Mouse (Mus musculus) kidney, adult 2 months (tissue): ENCODE data around the gene Pidd1. TPM values are rescaled to one million over a fixed set of nuclear protein-coding genes. Genes with fewer than 3 reads are reported as not detected.
A peak's percentile ranks its signal among the peaks of the same experiment; 100 is the strongest.

Source experiments
- DNase-seq: peaks from one replicate; pipeline ENCODE4 v3.0.0; 2021
- H3K27ac ChIP-seq: fragments of 200-500 bp; 2 replicates; pipeline ENCODE4 v1.5.1; 2012; ENCODE audit warnings: low read depth, low read length, control low read depth, inconsistent platforms; ENCODE audit not compliant: insufficient read depth
- H3K27me3 ChIP-seq: fragments of 200-500 bp; replicated peaks from 2 replicates; pipeline ENCODE4 v1.6.1; 2012; ENCODE audit warnings: mild to moderate bottlenecking, moderate library complexity, low read length, inconsistent platforms; ENCODE audit not compliant: control insufficient read depth, insufficient read depth
- H3K36me3 ChIP-seq: fragments of 200-500 bp; 2 replicates; pipeline ENCODE4 v1.6.1; 2012; ENCODE audit warnings: mild to moderate bottlenecking, moderate library complexity, low read length, inconsistent platforms; ENCODE audit not compliant: control insufficient read depth, insufficient read depth
- H3K4me1 ChIP-seq: fragments of 200-500 bp; 2 replicates; pipeline ENCODE4 v1.6.1; 2011; ENCODE audit warnings: low read length; ENCODE audit not compliant: control insufficient read depth, insufficient read depth
- H3K4me3 ChIP-seq: fragments of 200-500 bp; 2 replicates; pipeline ENCODE4 v1.5.1; 2011; ENCODE audit warnings: mild to moderate bottlenecking, low read depth, low read length, control low read depth; ENCODE audit not compliant: insufficient read depth
- CTCF ChIP-seq: fragments of 200-500 bp; conservative IDR thresholded peaks from 2 replicates; pipeline ENCODE4 v1.5.1; 2011; ENCODE audit warnings: low read depth, mild to moderate bottlenecking, control low read depth, low read length, moderate library complexity, mixed read lengths; ENCODE audit not compliant: insufficient read depth, insufficient read length
- POLR2A ChIP-seq: fragments of 200-500 bp; IDR thresholded peaks from one replicate; pipeline ENCODE4 v1.6.1; 2011; ENCODE audit warnings: low read depth, low read length, control low read depth
- WGBS: fragments of 180-500 bp; shearing (Covaris S2); methylation state at CpG from one replicate; pipeline ENCODE4 v1.1.7; 2018; 5-methylcytosine and 5-hydroxymethylcytosine counted together
- polyA plus RNA-seq: library from polyadenylated mRNA; depleted of rRNA; stranded (reverse); fragments of >200 nt; gene quantifications from 2 replicates; pipeline ENCODE4 v1.2.3, GENCODE M21; 2012

Gene Pidd1
- polyA plus RNA-seq, 1 experiment, result 4.5 TPM

DNA sequence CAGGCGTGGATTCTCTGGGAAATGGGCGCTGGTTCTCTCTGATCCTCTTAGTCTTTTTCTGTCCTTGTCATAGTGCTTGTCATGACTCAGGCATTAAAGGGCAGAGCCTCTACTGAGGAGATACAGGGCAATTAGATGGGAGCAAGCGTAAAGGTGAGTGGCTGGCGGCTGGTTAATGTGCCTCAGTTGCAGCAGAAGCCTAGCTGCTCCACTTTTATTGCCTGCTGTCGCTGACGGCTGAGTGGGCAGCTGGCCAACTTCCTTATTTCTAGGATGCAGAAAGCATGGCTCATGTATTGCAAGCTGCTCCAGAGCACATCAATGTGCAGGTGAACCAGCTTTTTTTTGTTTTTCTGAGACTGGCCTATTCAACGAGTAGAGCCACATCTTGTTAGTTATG lies 24.9 kb downstream of the Pidd1 start:
- no peak overlapping the region for H3K27ac ChIP-seq
- TF ChIP-seq CTCF, result no peak
- no peak for TF ChIP-seq POLR2A

GRCm38 (mm10) chr7:141417731-141418681 lies 25.8 kb downstream of the Pidd1 start:
- no peak for DNase-seq
- Histone ChIP-seq H3K4me1 (peaks cover 4% of the 10 kb centered on the region; the same call in 1 of the 2 replicates), H3K27me3 (no peaks in the 10 kb centered on the region), H3K4me3 (no peak overlapping the region), H3K36me3 (no peaks in the 10 kb centered on the region), H3K27ac (no peak overlapping the region)
- WGBS, result 77% methylated on average over 8 of the region's 8 CpGs
- no peak for TF ChIP-seq POLR2A
- TF ChIP-seq CTCF, result peak; percentile 30; the same call in 1 of the 2 replicates

More for the DNA sequence above, 24.9 kb downstream of the Pidd1 start:
- peak; percentile 51 for DNase-seq
- Histone ChIP-seq H3K27me3 (no peaks in the 10 kb centered on the region), H3K4me1 (peaks cover 4% of the 10 kb centered on the region; the same call in 1 of the 2 replicates), H3K4me3 (no peak overlapping the region), H3K36me3 (no peaks in the 10 kb centered on the region)
- 50% methylated on average over 7 of the region's 7 CpGs for WGBS

DNA sequence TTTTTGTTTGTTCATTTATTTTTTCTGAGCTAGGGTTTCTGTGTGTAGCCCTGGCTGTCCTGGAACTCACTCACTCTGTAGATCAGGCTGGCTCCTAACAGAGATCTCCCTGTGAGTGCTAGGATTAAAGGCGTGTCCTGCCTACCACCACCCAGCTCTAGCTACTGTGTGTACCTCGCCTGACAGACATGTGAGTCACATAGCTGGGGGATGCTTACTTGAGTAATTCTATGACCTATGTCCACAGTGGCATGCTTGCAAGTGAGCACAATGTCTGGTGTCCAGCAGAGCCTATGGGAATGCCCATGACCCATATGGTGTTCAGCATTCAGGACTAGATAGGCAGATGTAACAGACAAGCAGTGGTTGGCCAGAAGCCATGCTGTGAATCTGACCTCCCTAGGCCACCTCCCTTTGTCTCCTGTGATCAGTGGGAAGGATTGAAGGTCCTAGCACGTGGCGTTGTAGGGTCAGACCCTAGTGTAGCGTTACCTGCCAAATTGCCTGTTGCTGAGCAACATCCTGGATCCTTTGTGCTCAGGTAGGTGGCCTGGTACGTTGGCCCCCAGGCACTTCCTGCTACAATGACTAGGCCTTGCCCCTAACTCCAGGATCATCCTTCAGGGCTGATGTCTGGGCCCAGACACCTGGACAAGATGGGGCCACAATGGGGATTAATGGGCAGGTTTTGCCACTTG lies 27.5 kb downstream of the Pidd1 start:
- peaks cover 4% of the 10 kb centered on the region; the same call in 1 of the 2 replicates for H3K4me1 ChIP-seq
- H3K4me3 ChIP-seq, result no peak overlapping the region
- H3K27ac ChIP-seq, result no peak overlapping the region
- H3K27me3 ChIP-seq, result no peaks in the 10 kb centered on the region
- no peaks in the 10 kb centered on the region for H3K36me3 ChIP-seq
- WGBS, result 90% methylated on average over 6 of the region's 6 CpGs
- TF ChIP-seq CTCF (no peak), POLR2A (no peak)
- DNase-seq, result no peak

GRCm38 (mm10) chr7:141413809-141414584 lies 29.8 kb downstream of the Pidd1 start, which contains the start of gene Gatd1:
Gene Gatd1, minus strand, starts transcription at chr7:141414136.
- Histone ChIP-seq H3K4me3 (peak within 1 kb of the TSS; percentile 89), H3K27ac (peak within 1 kb of the TSS; percentile 74), H3K4me1 (peaks cover 4% of the 10 kb centered on the region; the same call in 1 of the 2 replicates), H3K36me3 (no peaks in the 10 kb centered on the region; the same call in 1 of the 2 replicates), H3K27me3 (no peaks in the 10 kb centered on the region)
- peak; percentile 100 for DNase-seq
- TF ChIP-seq POLR2A (peak; percentile 84), CTCF (0 out of 2 replicates have a peak, but pooled peaks have one; percentile 0)
- under 1% methylated on average over 50 of the region's 56 CpGs for WGBS

GRCm38 (mm10) chr7:141413331-141413730 lies 30.5 kb downstream of the Pidd1 start:
- TF ChIP-seq CTCF, result no peak
- no peak for TF ChIP-seq POLR2A
- WGBS, result 2% methylated on average over 16 of the region's 16 CpGs
- Histone ChIP-seq H3K27ac (peak overlapping the region; percentile 74), H3K4me1 (peaks cover 4% of the 10 kb centered on the region; the same call in 1 of the 2 replicates), H3K36me3 (no peaks in the 10 kb centered on the region; the same call in 1 of the 2 replicates), H3K4me3 (peak overlapping the region; percentile 89), H3K27me3 (no peaks in the 10 kb centered on the region)
- no peak for DNase-seq

DNA sequence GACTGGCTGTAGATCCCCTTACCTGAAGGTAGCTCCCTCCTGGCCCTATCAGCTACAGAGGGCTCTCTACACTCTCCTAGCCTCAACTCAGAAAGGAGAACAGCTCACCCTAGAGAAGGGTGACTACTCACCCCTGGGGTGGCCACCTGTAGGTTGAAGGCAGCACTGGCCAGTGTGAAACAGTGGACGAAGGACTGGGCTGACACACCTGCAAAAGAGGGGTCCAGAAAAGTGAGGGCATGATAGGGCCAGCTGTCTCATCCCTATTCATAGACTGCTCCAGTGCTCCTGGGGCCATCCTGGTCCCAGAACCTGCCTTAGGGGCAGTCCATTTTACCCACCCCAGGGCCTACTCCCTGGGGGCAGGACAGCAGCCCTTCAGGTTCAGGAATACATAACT lies 32.2 kb downstream of the Pidd1 start:
- H3K27ac ChIP-seq, result no peak overlapping the region
- no peak overlapping the region for H3K4me3 ChIP-seq
- H3K27me3 ChIP-seq, result no peaks in the 10 kb centered on the region
- no peaks in the 10 kb centered on the region; the same call in 1 of the 2 replicates for H3K36me3 ChIP-seq
- TF ChIP-seq CTCF (no peak), POLR2A (no peak)
- peaks cover 4% of the 10 kb centered on the region; the same call in 1 of the 2 replicates for H3K4me1 ChIP-seq
- 95% methylated on average over 1 of the region's 1 CpGs for WGBS
- no peak for DNase-seq
